Mouse (Mus musculus): ENCODE data around the gene Sod1. TPM values are rescaled to one million over a fixed set of nuclear protein-coding genes. Genes with fewer than 3 reads are reported as not detected.
A peak's percentile ranks its signal among the peaks of the same experiment; 100 is the strongest.
"Not testable (repeated sequence)": the region's sequence is repeated elsewhere in the genome, so short reads cannot be mapped to it uniquely, and the experiment has no call there.

Gene Sod1
- polyA plus RNA-seq, 1 experiment, result 109 TPM

GRCm38 (mm10) chr16:90203226-90203962 lies 17.2 kb upstream of the Sod1 start:
- Histone ChIP-seq H3K27me3 (ENCODE audit: control insufficient read depth) (no peaks in the 10 kb centered on the region), H3K36me3 (ENCODE audit: control insufficient read depth) (no peaks in the 10 kb centered on the region; the same call in 1 of the 2 replicates), H3K9me3 (ENCODE audit: control insufficient read depth, low read length) (no peaks in the 10 kb centered on the region), H3K4me3 (replicated peaks) (no peak overlapping the region), H3K4me1 (ENCODE audit: control insufficient read depth) (peaks cover 63% of the 10 kb centered on the region)
- no peak for TF ChIP-seq GATA1 (IDR thresholded peaks at IDR 0.05; ENCODE audit: low read length)
- TF ChIP-seq TAL1 (IDR thresholded peaks at IDR 0.05; ENCODE audit: low read length), result no peak

- TF ChIP-seq TAL1 (IDR thresholded peaks at IDR 0.05; ENCODE audit: low read length) (no peak), GATA1 (IDR thresholded peaks at IDR 0.05; ENCODE audit: low read length) (no peak)
- Histone ChIP-seq H3K4me3 (replicated peaks) (no peak overlapping the region), H3K27me3 (ENCODE audit: control insufficient read depth) (no peaks in the 10 kb centered on the region), H3K9me3 (ENCODE audit: control insufficient read depth, low read length) (no peaks in the 10 kb centered on the region), H3K4me1 (ENCODE audit: control insufficient read depth) (peaks cover 54% of the 10 kb centered on the region), H3K36me3 (ENCODE audit: control insufficient read depth) (no peaks in the 10 kb centered on the region)
Measured at GRCm38 (mm10) chr16:90204868-90205267, 15.7 kb upstream of the Sod1 start.

- Histone ChIP-seq H3K27me3 (ENCODE audit: control insufficient read depth) (no peaks in the 10 kb centered on the region), H3K4me1 (ENCODE audit: control insufficient read depth) (peaks cover 49% of the 10 kb centered on the region), H3K4me3 (replicated peaks) (no peak overlapping the region), H3K36me3 (ENCODE audit: control insufficient read depth) (no peaks in the 10 kb centered on the region; the same call in 1 of the 2 replicates), H3K9me3 (ENCODE audit: control insufficient read depth, low read length) (peaks cover 7% of the 10 kb centered on the region; the same call in 1 of the 2 replicates)
- TF ChIP-seq GATA1 (IDR thresholded peaks at IDR 0.05; ENCODE audit: low read length), result no peak
Measured at GRCm38 (mm10) chr16:90208996-90209395, 11.6 kb upstream of the Sod1 start.

- TF ChIP-seq GATA1 (IDR thresholded peaks at IDR 0.05; ENCODE audit: low read length) (no peak), TAL1 (IDR thresholded peaks at IDR 0.05; ENCODE audit: low read length) (no peak)
- no peaks in the 10 kb centered on the region for H3K27me3 ChIP-seq (ENCODE audit: control insufficient read depth)
- H3K36me3 ChIP-seq (ENCODE audit: control insufficient read depth), result no peaks in the 10 kb centered on the region; the same call in 1 of the 2 replicates
- peaks cover 49% of the 10 kb centered on the region for H3K4me1 ChIP-seq (ENCODE audit: control insufficient read depth)
- peaks cover 7% of the 10 kb centered on the region; the same call in 1 of the 2 replicates for H3K9me3 ChIP-seq (ENCODE audit: control insufficient read depth, low read length)
- H3K4me3 ChIP-seq (replicated peaks), result no peak overlapping the region
Measured at GRCm38 (mm10) chr16:90210717-90211116, 9.8 kb upstream of the Sod1 start.

GRCm38 (mm10) chr16:90211767-90212166 lies 8.8 kb upstream of the Sod1 start:
- Histone ChIP-seq H3K4me1 (ENCODE audit: control insufficient read depth) (peaks cover 53% of the 10 kb centered on the region), H3K27me3 (ENCODE audit: control insufficient read depth) (no peaks in the 10 kb centered on the region), H3K36me3 (ENCODE audit: control insufficient read depth) (no peaks in the 10 kb centered on the region; the same call in 1 of the 2 replicates), H3K4me3 (replicated peaks) (no peak overlapping the region), H3K9me3 (ENCODE audit: control insufficient read depth, low read length) (peaks cover 7% of the 10 kb centered on the region; the same call in 1 of the 2 replicates)
- TF ChIP-seq GATA1 (IDR thresholded peaks at IDR 0.05; ENCODE audit: low read length), result no peak
- no peak for TF ChIP-seq TAL1 (IDR thresholded peaks at IDR 0.05; ENCODE audit: low read length)

- Histone ChIP-seq H3K9me3 (ENCODE audit: control insufficient read depth, low read length) (peaks cover 7% of the 10 kb centered on the region; the same call in 1 of the 2 replicates), H3K4me3 (replicated peaks) (peak overlapping the region; percentile 46), H3K4me1 (ENCODE audit: control insufficient read depth) (peaks cover 63% of the 10 kb centered on the region), H3K36me3 (ENCODE audit: control insufficient read depth) (no peaks in the 10 kb centered on the region; the same call in 1 of the 2 replicates), H3K27me3 (ENCODE audit: control insufficient read depth) (no peaks in the 10 kb centered on the region)
- TF ChIP-seq TAL1 (IDR thresholded peaks at IDR 0.05; ENCODE audit: low read length) (no peak), GATA1 (IDR thresholded peaks at IDR 0.05; ENCODE audit: low read length) (no peak)
Measured at GRCm38 (mm10) chr16:90213477-90214339, 6.8 kb upstream of the Sod1 start.

- H3K4me3 ChIP-seq (replicated peaks), result no peak overlapping the region
- H3K27me3 ChIP-seq (ENCODE audit: control insufficient read depth), result no peaks in the 10 kb centered on the region
- H3K4me1 ChIP-seq (ENCODE audit: control insufficient read depth), result peaks cover 62% of the 10 kb centered on the region
- no peak for TF ChIP-seq TAL1 (IDR thresholded peaks at IDR 0.05; ENCODE audit: low read length)
- no peak for TF ChIP-seq GATA1 (IDR thresholded peaks at IDR 0.05; ENCODE audit: low read length)
- no peaks in the 10 kb centered on the region; the same call in 1 of the 2 replicates for H3K36me3 ChIP-seq (ENCODE audit: control insufficient read depth)
- H3K9me3 ChIP-seq (ENCODE audit: control insufficient read depth, low read length), result peaks cover 7% of the 10 kb centered on the region; the same call in 1 of the 2 replicates
Measured at GRCm38 (mm10) chr16:90214731-90215565, 5.6 kb upstream of the Sod1 start.

GRCm38 (mm10) chr16:90215879-90216278 lies 4.7 kb upstream of the Sod1 start:
- H3K9me3 ChIP-seq (ENCODE audit: control insufficient read depth, low read length); H3K27me3 ChIP-seq (ENCODE audit: control insufficient read depth); H3K36me3 ChIP-seq (ENCODE audit: control insufficient read depth); H3K4me3 ChIP-seq (replicated peaks): not testable (repeated sequence)
- H3K4me1 ChIP-seq (ENCODE audit: control insufficient read depth), result peaks cover 60% of the 10 kb centered on the region
